Mouse (Mus musculus) liver, embryonic 14 days (tissue): ENCODE results near the gene Usp27x. TPM values are rescaled to one million over a fixed set of nuclear protein-coding genes. Genes with fewer than 3 reads are reported as not detected.

Experiments
- polyA plus RNA-seq: library from polyadenylated mRNA; depleted of rRNA; stranded (reverse); fragments of >200 nt; gene quantifications from 2 replicates; pipeline ENCODE4 v1.2.3, GENCODE M21; 2012; rRNA removed

Usp27x gene
- polyA plus RNA-seq = 0.21 and 0.23 TPM in 2 replicates

DNA sequence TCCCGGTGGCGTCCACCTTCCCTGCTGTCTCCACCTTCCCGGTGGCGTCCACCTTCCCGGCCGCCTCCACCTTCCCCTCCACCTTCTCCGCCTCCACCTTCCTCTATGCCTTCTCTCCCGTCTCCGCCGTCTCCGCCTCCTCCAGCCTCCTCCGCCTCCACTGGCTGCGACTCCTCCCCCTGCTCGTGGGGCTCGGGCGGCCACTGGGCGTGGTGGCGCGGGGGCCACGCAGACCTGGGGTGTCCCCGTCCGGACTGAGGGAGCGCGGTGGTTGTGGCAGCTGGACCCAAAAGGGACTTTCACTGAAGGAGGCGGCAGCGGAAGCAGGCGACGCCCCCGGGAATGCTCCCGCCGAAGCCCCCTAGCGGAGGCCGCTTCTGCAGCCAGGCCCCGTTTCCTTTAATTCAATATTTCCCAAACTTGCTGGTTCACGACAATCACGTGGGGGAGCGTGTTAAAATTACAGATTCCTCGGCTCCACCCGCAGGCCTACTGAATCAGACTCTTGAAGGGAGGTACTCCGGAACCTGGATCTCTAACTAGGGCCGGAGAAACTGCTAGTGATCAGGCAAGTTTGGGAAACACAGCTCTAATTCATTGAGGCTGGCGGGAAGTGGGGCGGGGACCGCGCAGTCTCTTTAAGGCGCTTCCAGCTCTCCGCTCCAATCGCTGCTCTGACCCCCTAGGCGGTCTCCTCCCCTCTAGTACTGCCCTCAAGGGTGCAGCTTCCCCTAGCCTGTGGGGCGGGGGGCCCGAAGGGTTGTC lies at the start of gene Usp27x:
Gene Usp27x (minus strand): TSS at position 115 of the 765 bp plus-strand sequence.

Other genes with a start within 250 kb of the Usp27x start
- 2.3 and 2.8 TPM in 2 replicates for gene Clcn5, start 56.5 kb downstream of the Usp27x start, polyA plus RNA-seq
- gene Foxp3, start 197.8 kb upstream of the Usp27x start, polyA plus RNA-seq = not detected in 2 replicates
- 0.34 and 0.36 TPM in 2 replicates for gene Ppp1r3f, start 198.5 kb upstream of the Usp27x start, polyA plus RNA-seq
- gene Ccdc22, start 229.7 kb upstream of the Usp27x start, polyA plus RNA-seq = 7.7 and 9.4 TPM in 2 replicates
- 0.03 and 0.05 TPM in 2 replicates for gene Cacna1f, start 231.3 kb upstream of the Usp27x start, polyA plus RNA-seq